Mouse (Mus musculus) liver, postnatal 0 days (tissue): ENCODE data around the gene Fhad1.

Experiments
- CTCF ChIP-seq: sonication (generic); IDR thresholded peaks from 2 replicates; pipeline ENCODE4 v1.5.1; 2016; ENCODE audit warnings: antibody characterized with exemption, low read depth
- EP300 ChIP-seq: IDR thresholded peaks from 2 replicates; pipeline ENCODE4 v1.6.1; 2016; ENCODE audit warnings: antibody characterized with exemption, low read depth, mild to moderate bottlenecking

DNA sequence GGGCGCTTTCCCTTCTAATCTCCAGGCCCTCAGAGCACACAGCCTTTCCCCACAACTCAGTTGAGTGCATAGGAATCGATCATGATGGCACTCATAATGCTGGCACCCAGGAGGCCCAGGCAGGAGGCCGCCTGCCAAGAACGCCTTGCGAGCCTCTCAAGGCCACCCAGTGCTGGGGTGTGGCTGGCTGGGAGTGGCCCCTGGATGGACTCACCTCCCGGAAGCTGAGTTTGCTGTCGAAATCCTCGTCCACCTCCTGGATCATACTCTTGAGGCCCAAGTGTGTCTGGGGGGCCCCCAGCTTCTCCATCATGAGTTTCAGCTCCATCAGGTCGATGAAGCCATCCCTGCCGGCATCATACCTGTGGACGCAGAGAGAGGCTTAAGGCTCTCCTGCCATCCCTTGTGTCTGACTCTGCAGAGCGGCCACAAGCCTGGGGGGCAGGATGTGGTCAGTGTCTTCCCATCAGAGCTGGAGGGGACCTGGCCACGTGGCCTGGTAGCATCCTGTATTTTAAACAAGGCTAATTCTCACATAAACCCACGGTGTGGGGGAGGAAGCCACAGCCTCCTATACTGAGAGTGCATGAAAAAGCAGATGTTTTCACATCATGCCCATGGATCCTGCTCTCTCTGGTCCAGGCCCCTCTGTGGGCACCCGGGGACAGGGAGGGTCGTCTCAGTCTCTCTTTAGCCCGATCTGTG lies 153.1 kb downstream of the Fhad1 start:
- TF ChIP-seq CTCF (no peak), EP300 (no peak)
